Mouse (Mus musculus) spleen, adult 2 months (tissue): ENCODE measurements at regions not wholly inside any gene's neighbourhood (a gene's known extent, or its start where the extent isn't known, plus 50 kb on each side); places are given as distances from the start of the nearest gene placed in this dataset.

Source experiments
- DNase-seq, 2 experiments: peaks; one replicate each; pipeline versions ENCODE4 v3.0.0 to v3.0.0-alpha.2; 2012 to 2021; ENCODE audit warnings: low spot score in 2 of 2, low read depth in 1 of 2
- H3K27ac ChIP-seq: fragments of 200-500 bp; 2 replicates; pipeline ENCODE4 v1.5.1; 2012; ENCODE audit warnings: low read length, inconsistent platforms; ENCODE audit not compliant: insufficient read depth
- H3K27me3 ChIP-seq: fragments of 200-500 bp; 2 replicates; pipeline ENCODE4 v1.6.1; 2012; ENCODE audit warnings: mild to moderate bottlenecking, moderate library complexity, low read length, inconsistent platforms; ENCODE audit not compliant: control insufficient read depth, insufficient read depth
- H3K36me3 ChIP-seq: fragments of 200-500 bp; 2 replicates; pipeline ENCODE4 v1.6.1; 2012; ENCODE audit warnings: mild to moderate bottlenecking, low read length, inconsistent platforms; ENCODE audit not compliant: control insufficient read depth, insufficient read depth
- H3K4me1 ChIP-seq: fragments of 200-500 bp; 2 replicates; pipeline ENCODE4 v1.6.1; 2011; ENCODE audit warnings: inconsistent platforms; ENCODE audit not compliant: control insufficient read depth, insufficient read depth, insufficient read length
- H3K4me3 ChIP-seq: fragments of 200-500 bp; 2 replicates; pipeline ENCODE4 v1.5.1; 2011; ENCODE audit warnings: mild to moderate bottlenecking, inconsistent platforms; ENCODE audit not compliant: insufficient read depth, insufficient read length; ENCODE audit errors: extremely low read depth
- CTCF ChIP-seq: fragments of 200-500 bp; IDR thresholded peaks from 2 replicates; pipeline ENCODE4 v1.5.1; 2011; ENCODE audit warnings: mild to moderate bottlenecking, inconsistent platforms; ENCODE audit not compliant: insufficient read depth, insufficient read length, insufficient replicate concordance; ENCODE audit errors: extremely low read depth
- POLR2A ChIP-seq: fragments of 200-500 bp; IDR thresholded peaks from 2 replicates; pipeline ENCODE4 v1.6.1; 2011; ENCODE audit warnings: low read depth, low read length, inconsistent platforms
- WGBS: fragments of 180-500 bp; shearing (Covaris S2); methylation state at CpG from one replicate; pipeline ENCODE4 v1.1.7; 2018; 5-methylcytosine and 5-hydroxymethylcytosine counted together

- no peak for DNase-seq
- TF ChIP-seq CTCF (no peak), POLR2A (no peak)
- 73% methylated on average over 4 of the region's 4 CpGs for WGBS
- Histone ChIP-seq H3K36me3 (no peaks in the 10 kb centered on the region), H3K4me3 (no peak overlapping the region), H3K4me1 (no peaks in the 10 kb centered on the region), H3K27me3 (no peaks in the 10 kb centered on the region), H3K27ac (no peak overlapping the region)
These were observed 57.7 kb upstream of the Nr2f2 start for GRCm38 (mm10) chr7:70424231-70424620.

DNA sequence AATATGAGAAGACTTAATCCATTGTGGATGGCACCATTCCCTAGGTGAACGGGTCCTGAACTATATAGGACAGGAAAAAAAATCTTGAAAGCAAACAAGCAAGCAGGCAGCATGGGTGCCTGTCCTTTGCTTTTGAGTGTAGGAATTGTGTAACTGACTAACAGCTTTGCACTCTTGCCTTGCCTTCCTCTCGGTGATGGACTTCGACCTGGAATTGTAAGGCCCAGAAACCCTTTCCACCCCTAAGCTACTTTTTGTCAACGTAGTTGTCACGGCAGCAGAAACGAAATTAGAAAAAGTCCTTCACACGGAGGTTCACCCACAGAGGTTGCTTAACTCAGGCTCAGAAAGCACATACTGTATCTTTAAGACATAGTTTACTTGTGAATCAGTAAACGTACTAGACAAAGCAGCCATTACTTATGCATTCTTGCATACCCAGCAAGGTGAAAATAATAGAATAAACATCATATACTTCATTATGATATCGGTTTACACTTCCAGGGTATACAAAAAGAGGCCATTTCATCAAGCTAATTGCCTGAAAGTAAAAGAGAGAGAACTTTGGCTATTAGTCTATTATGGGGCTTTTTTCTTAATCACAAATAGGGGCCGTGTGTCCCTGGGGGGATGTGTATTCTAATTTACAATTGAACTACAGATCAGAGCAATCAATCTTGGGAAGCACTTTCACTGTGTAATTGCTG is 57.1 kb upstream of the Nr2f2 start:
- WGBS: 86% methylated on average over 10 of the region's 10 CpGs
- H3K4me3 ChIP-seq: no peak overlapping the region
- no peak overlapping the region for H3K27ac ChIP-seq
- H3K27me3 ChIP-seq: no peaks in the 10 kb centered on the region
- H3K4me1 ChIP-seq: no peaks in the 10 kb centered on the region
- no peak for DNase-seq
- no peak for TF ChIP-seq CTCF
- TF ChIP-seq POLR2A: no peak
- H3K36me3 ChIP-seq: no peaks in the 10 kb centered on the region

DNA sequence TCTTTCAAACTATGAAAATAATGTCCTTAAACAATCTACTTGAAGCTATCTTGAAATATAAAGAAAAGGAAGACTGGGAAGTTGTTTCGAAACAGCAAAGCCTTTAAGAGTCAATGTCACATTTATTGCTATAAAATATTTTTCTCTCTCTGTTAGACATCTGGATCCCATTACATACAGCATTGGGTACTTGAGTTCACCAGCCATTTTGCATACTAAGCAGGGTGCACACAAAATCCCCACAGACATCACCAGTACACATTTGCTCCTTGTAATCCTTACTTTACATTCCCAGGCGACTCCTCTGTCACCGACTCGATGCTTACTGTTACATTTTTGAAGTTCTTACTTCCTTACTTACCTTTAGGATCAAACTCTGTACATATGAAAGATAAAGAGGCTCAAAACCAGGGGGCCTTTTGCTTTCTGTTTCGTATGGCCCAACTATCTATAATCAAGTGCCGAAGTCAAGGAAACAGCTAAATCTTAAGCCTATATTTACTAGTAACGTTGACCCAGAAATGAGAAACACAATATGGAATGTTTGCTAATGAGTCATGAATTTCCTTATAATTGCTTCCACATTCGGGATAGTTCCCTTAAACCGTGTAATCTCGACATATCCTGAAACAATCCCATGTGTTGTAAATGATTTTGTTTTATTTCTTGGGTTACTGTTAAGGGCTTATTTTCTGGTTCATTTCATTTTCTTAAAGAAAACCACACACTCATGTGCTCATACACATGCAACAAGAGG is 49.8 kb upstream of the Nr2f2 start:
- no peaks in the 10 kb centered on the region for H3K36me3 ChIP-seq
- H3K4me1 ChIP-seq: no peaks in the 10 kb centered on the region
- H3K27ac ChIP-seq: no peak overlapping the region
- TF ChIP-seq CTCF (no peak), POLR2A (no peak)
- H3K27me3 ChIP-seq: no peaks in the 10 kb centered on the region
- WGBS: 85% methylated on average over 10 of the region's 10 CpGs
- no peak for DNase-seq
- H3K4me3 ChIP-seq: no peak overlapping the region
